Mouse (Mus musculus) gastrocnemius, postnatal 4 days (tissue): ENCODE results near the gene Olfr631. TPM values are rescaled to one million over a fixed set of nuclear protein-coding genes. Genes with fewer than 3 reads are reported as not detected.
A peak's percentile ranks its signal among the peaks of the same experiment; 100 is the strongest.
"Not testable (repeated sequence)": the region's sequence is repeated elsewhere in the genome, so short reads cannot be mapped to it uniquely, and the experiment has no call there.

ENCODE experiments used
- DNase-seq, 2 experiments: peaks; one replicate each; pipeline ENCODE4 v3.0.0; 2021 to 2022; ENCODE audit warnings: low spot score in 2 of 2, mixed read lengths in 2 of 2
- long read RNA-seq, 2 experiments: library from polyadenylated mRNA; stranded (forward); transcript quantifications; one replicate each; pipeline ENCODE4 v2.0.0; 2021
- total RNA-seq, 2 experiments: library from RNA; stranded (reverse); gene quantifications; 2 replicates each; pipeline ENCODE4 v1.2.3; 2021

Olfr631 gene
- not detected for total RNA-seq
- long read RNA-seq, experiment 1, result 0 reads
- long read RNA-seq, experiment 2, result 0 reads

- no peak for DNase-seq
These were observed at the start of gene Olfr631 for GRCm38 (mm10) chr7:103928525-103928924. Olfr631 (plus strand) TSS chr7:103928825.

DNA sequence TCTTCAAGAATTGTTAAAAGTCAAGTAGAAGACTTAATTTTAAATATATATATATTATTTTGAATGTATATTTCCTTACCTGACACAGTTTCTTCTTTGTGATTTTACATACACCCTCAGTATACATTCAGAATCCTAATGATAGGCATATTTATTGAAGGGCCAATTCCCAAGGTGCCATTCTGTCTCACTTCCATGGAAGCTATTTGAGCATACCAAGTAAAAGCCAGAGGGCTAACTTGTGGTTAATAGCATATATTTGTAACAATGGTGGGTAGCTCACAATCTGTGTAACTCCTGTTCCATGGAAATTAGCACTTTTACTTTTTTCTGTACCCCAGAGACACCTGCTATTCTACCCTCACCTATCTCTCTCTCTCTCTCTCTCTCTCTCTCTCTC, 42.5 kb upstream of the Olfr631 start, which contains the start of gene Olfr66:
Gene Olfr66, minus strand, starts transcription at position 101 of the 400 bp plus-strand sequence.
- DNase-seq, result no peak

GRCm38 (mm10) chr7:103894385-103894784, 34.2 kb upstream of the Olfr631 start, which contains the start of gene Olfr64:
Olfr64 (minus strand) TSS chr7:103894485.
- DNase-seq, result no peak

GRCm38 (mm10) chr7:103903187-103903586, 25.4 kb upstream of the Olfr631 start, which contains the start of gene Olfr65:
Olfr65 (plus strand) TSS chr7:103903487.
- DNase-seq, result no peak

DNA sequence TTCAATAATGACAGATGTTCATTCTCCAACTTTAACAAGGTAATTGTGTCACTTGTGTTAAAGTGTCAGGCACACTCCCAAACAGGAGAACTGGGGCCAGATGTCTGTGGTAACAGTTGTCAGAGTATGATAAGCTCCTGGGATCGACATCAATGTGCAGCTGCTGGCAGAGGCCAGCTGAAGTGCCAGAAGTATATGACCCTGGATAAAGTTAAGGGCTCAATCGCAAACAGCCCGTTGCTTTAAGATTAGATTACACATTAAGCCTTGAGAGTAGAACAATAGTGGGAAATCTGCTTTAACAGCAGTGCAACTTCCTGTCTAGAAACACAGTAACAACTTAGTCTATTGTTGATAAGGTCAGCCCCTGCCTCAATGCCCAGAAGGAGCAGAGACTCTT, 18.6 kb upstream of the Olfr631 start:
- no peak for DNase-seq

DNA sequence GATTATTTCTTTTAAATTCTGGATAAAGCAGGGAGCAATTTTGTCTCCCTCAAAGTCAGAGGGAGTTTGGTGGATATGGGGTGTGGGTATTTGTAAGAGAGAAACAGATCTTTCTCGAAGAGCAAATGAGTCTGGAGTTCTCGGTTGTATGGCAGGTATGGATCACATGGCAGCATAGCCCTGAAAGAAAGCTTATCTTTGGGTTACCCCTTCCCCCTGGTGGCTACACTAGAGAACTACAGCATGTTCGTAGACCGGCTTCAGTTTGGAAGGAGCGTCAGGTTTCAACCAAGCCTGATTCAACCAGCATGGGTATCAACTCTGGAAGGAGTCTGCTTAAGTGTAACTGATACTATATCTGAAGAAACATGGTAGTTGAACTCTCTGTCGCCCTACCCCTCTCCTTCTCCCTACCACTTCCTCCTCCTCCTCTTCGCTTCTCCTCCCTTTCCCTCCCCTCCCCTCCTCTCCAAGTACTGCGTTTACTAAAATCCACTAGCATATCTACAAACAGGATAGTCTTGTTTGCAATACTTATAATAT, 15.6 kb upstream of the Olfr631 start:
- DNase-seq, result no peak

DNA sequence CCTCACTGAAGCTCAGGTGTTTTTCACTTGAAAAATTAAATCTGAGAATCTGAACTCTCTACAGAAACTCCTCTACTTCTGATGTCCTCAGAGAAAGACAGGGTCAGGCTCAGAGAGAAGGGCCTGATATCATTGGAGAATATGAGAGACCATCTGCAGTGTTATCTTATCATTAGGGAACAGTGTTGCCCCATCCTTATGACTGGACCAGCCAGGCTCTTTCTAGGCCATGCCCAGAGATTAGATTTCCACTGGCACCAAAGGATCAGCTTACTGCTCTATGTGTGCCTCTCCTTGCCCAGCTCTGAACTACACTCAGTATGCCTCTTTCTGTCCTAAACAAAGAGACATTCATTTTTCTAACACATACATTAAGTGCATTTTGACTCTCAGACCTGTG, 13.3 kb upstream of the Olfr631 start:
- no peak for DNase-seq

- no peak for DNase-seq
These were observed 5.6 kb downstream of the Olfr631 start, which contains the start of gene Olfr632 for GRCm38 (mm10) chr7:103934264-103934663. Olfr632 (plus strand) TSS chr7:103934347.

- DNase-seq, result peak in 1 of 2 experiments; percentile 30
These were observed 14.1 kb downstream of the Olfr631 start for GRCm38 (mm10) chr7:103942730-103943129.

- DNase-seq, result no peak
These were observed 15.5 kb downstream of the Olfr631 start, which contains the start of gene Olfr633 for GRCm38 (mm10) chr7:103944137-103944536. Olfr633 (plus strand) TSS chr7:103944437.

DNA sequence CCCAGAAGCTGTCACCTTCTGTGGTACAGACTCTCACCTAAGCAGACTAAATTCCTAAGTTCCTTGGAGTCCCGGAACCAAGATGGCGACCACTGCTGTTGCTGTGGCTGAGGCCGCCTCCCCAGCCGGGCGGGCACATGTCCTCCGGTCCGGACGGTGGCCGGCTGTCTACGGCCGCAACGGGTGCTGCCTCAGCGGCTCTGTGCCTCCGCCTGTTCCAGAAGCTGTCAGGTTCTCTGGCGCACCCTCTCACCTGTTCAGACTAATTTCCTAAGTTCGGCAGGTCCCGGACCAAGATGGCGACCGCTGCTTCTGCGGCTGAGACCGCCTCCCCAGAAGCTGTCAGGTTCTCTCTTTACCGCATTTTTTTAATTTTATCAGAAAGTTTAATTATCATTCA, 38.2 kb downstream of the Olfr631 start:
- DNase-seq, result not testable (repeated sequence)

GRCm38 (mm10) chr7:103970852-103971251, 42.2 kb downstream of the Olfr631 start, which contains the start of gene Olfr635:
Olfr635 (plus strand) TSS chr7:103971152.
- DNase-seq, result no peak

DNA sequence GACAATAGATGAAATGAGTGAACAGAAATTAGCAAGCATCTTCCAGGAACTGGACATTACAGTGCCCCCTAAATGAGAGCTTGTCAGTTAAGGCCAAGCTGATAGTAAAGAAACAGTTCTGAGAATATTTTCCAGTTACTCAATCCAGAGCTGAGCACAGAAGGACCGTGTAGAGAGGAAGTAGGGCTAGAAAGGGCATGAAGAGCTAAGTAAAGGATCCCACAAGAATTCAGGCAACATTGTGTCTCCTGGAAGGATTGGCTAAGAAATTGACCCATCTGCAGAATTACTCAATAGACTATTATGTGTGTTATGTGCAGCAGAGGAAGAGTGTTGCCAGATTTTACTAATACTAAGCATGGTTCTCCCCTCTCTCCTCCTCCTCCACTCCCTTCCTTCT, 43.2 kb downstream of the Olfr631 start:
- DNase-seq, result no peak

Other genes starting within 250 kb of the Olfr631 start
- not detected for gene Olfr625-ps1, start 246.1 kb upstream of the Olfr631 start, total RNA-seq
- gene Olfr243, start 214.2 kb upstream of the Olfr631 start, total RNA-seq, result not detected
- not detected for gene Olfr628, start 198.5 kb upstream of the Olfr631 start, total RNA-seq
- not detected for gene Olfr629, start 183.9 kb upstream of the Olfr631 start, total RNA-seq
- gene Olfr630, start 171.5 kb upstream of the Olfr631 start, total RNA-seq, result not detected
- not detected for gene Olfr69, start 157.2 kb upstream of the Olfr631 start, total RNA-seq
- gene Olfr68, start 149.1 kb upstream of the Olfr631 start, total RNA-seq, result not detected
- not detected for gene Olfr67, start 137.0 kb upstream of the Olfr631 start, total RNA-seq
- gene Hbb-bt, start 114.8 kb upstream of the Olfr631 start, total RNA-seq, result 10 to 100 TPM; 62.8 to 81.8 TPM
- gene Hbb-bs, start 100.7 kb upstream of the Olfr631 start, total RNA-seq, result 100 to 1,000 TPM; 289 to 541 TPM
- not detected for gene Hbb-bh2, start 88.3 kb upstream of the Olfr631 start, total RNA-seq
- gene Hbb-bh1, start 85.7 kb upstream of the Olfr631 start, total RNA-seq, result not detected
- not detected for gene Hbb-y, start 75.6 kb upstream of the Olfr631 start, total RNA-seq
- gene Olfr66, start 42.6 kb upstream of the Olfr631 start, total RNA-seq, result not detected
- not detected for gene Olfr64, start 34.3 kb upstream of the Olfr631 start, total RNA-seq
- gene Olfr65, start 25.3 kb upstream of the Olfr631 start, total RNA-seq, result not detected
- not detected for gene Olfr632, start 5.5 kb downstream of the Olfr631 start, total RNA-seq
- not detected for gene Olfr633, start 15.6 kb downstream of the Olfr631 start, total RNA-seq
- gene Olfr635, start 42.3 kb downstream of the Olfr631 start, total RNA-seq, result under 1 TPM in 1 of 2 experiments, not detected in 1; 0.03 TPM
- gene Olfr638, start 69.9 kb downstream of the Olfr631 start, total RNA-seq, result not detected
- gene Olfr639, start 88.5 kb downstream of the Olfr631 start, total RNA-seq, result under 1 TPM; 0.03 to 0.05 TPM
- not detected for gene Olfr640, start 96.7 kb downstream of the Olfr631 start, total RNA-seq
- gene Olfr641, start 106.6 kb downstream of the Olfr631 start, total RNA-seq, result not detected
- not detected for gene Olfr642, start 123.8 kb downstream of the Olfr631 start, total RNA-seq
- not detected for gene 4930516K23Rik, start 132.6 kb downstream of the Olfr631 start, total RNA-seq
- gene Olfr644, start 143.0 kb downstream of the Olfr631 start, total RNA-seq, result not detected
- not detected for gene Olfr645, start 156.6 kb downstream of the Olfr631 start, total RNA-seq
- not detected for gene Olfr646, start 176.0 kb downstream of the Olfr631 start, total RNA-seq
- not detected for gene Ubqln5, start 201.0 kb downstream of the Olfr631 start, total RNA-seq
- gene Olfr643, start 208.6 kb downstream of the Olfr631 start, total RNA-seq, result not detected
- not detected for gene Ubqln3, start 214.5 kb downstream of the Olfr631 start, total RNA-seq
- gene Ubqlnl, start 221.7 kb downstream of the Olfr631 start, total RNA-seq, result not detected
- not detected for gene Olfm5, start 236.0 kb downstream of the Olfr631 start, total RNA-seq